Mouse (Mus musculus) stomach, embryonic 15.5 days (tissue): ENCODE data around the gene Gm40460. TPM values are rescaled to one million over a fixed set of nuclear protein-coding genes. Genes with fewer than 3 reads are reported as not detected.
"Not testable (repeated sequence)": the region's sequence is repeated elsewhere in the genome, so short reads cannot be mapped to it uniquely, and the experiment has no call there.

Experiments used
- ATAC-seq: fragments of 200-750 bp; cut with Nextera tagmentation; 2 replicates; pipeline ENCODE4 v1.8.0; 2017; ENCODE audit warnings: low read depth, moderate number of reproducible peaks, moderate TSS enrichment; ENCODE audit not compliant: insufficient read depth, low FRiP score
- H3K27ac ChIP-seq: fragments of 300-500 bp; sonication (generic); 2 replicates; pipeline ENCODE4 v1.5.1; 2015; ENCODE audit warnings: mild to moderate bottlenecking, inconsistent platforms
- H3K27me3 ChIP-seq: fragments of 300-500 bp; sonication (generic); replicated peaks from 2 replicates; pipeline ENCODE4 v1.6.1; 2015; ENCODE audit warnings: inconsistent platforms
- H3K36me3 ChIP-seq: fragments of 300-500 bp; sonication (generic); 2 replicates; pipeline ENCODE4 v1.6.1; 2015; ENCODE audit warnings: inconsistent platforms
- H3K4me1 ChIP-seq: fragments of 300-500 bp; sonication (generic); 2 replicates; pipeline ENCODE4 v1.6.1; 2015; ENCODE audit warnings: inconsistent platforms
- H3K4me2 ChIP-seq: fragments of 300-500 bp; sonication (generic); 2 replicates; pipeline ENCODE4 v1.6.1; 2015; ENCODE audit warnings: mild to moderate bottlenecking, inconsistent platforms
- H3K4me3 ChIP-seq: fragments of 300-500 bp; sonication (generic); replicated peaks from 2 replicates; pipeline ENCODE4 v1.5.1; 2015; ENCODE audit warnings: inconsistent platforms
- H3K9ac ChIP-seq: fragments of 300-500 bp; sonication (generic); 2 replicates; pipeline ENCODE4 v1.6.1; 2015; ENCODE audit warnings: inconsistent platforms
- H3K9me3 ChIP-seq: fragments of 300-500 bp; sonication (generic); 2 replicates; pipeline ENCODE4 v1.6.1; 2016; ENCODE audit warnings: inconsistent platforms
- WGBS: fragments of 180-500 bp; shearing (Covaris S2); methylation state at CpG from one replicate; pipeline ENCODE4 v1.1.7; 2015; 5-methylcytosine and 5-hydroxymethylcytosine counted together
- polyA plus RNA-seq: library from polyadenylated mRNA; unstranded; fragments of >200 nt; fragmentation: Nextera tagmentation; extraction: Ambion mirVana; gene quantifications from 2 replicates; pipeline ENCODE4 v1.2.1, GENCODE M21; 2015

Gene Gm40460
- polyA plus RNA-seq, 1 experiment from 2014 or later: not detected

DNA sequence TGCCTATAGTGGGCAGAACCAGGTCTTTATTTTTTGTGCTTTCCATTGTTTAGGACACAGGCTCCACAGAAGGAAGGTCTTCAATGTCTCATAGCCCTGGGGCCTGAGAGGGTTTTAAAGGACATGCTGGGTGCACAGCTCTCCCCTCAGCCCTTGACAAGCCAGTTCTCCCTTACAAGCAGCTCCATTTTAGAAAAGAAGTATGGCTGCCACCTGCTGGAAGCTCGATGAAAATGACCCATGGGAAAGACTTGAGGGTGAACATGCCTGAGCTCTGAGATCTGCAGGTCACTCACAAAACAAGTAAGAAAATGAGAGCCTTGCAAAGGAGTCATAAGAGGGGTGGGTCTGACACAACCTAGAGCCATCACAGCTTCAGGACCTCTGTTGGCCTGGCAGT lies 8.9 kb upstream of the Gm40460 start:
- 0% methylated on average over 1 of the region's 1 CpGs for WGBS
- Histone ChIP-seq H3K9ac (no peak overlapping the region), H3K4me2 (no peak overlapping the region), H3K9me3 (no peaks in the 10 kb centered on the region), H3K4me1 (no peaks in the 10 kb centered on the region), H3K36me3 (no peaks in the 10 kb centered on the region), H3K27me3 (0 out of 2 replicates have a peak, but pooled peaks cover 6% of the 10 kb centered on the region), H3K4me3 (no peak overlapping the region), H3K27ac (no peak overlapping the region)
- no peak for ATAC-seq

DNA sequence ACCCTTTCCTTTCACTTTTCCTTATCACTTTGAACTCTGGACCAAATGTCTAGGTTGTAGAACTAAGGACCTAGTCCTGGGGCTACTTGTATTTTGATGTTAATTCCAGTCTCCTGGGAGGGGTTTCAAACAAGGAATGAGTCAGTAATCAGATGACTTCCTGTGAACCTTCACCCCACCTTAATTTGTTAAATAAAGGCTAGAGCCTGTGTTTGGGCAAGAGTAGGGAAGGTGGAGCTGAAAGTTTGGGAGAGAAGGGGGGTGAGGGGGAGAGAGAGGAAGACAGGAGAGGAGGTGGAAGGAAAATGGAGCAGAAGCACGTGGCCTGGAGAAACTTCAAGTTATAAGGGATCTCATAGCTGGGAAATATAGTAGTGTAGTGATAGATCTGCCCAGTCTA lies 9.3 kb downstream of the Gm40460 start:
- Histone ChIP-seq H3K4me2 (no peak overlapping the region), H3K36me3 (no peaks in the 10 kb centered on the region), H3K9me3 (no peaks in the 10 kb centered on the region), H3K27me3 (no peaks in the 10 kb centered on the region), H3K4me1 (no peaks in the 10 kb centered on the region), H3K9ac (no peak overlapping the region), H3K27ac (no peak overlapping the region), H3K4me3 (no peak overlapping the region)
- WGBS: 8% methylated on average over 1 of the region's 1 CpGs
- no peak for ATAC-seq

DNA sequence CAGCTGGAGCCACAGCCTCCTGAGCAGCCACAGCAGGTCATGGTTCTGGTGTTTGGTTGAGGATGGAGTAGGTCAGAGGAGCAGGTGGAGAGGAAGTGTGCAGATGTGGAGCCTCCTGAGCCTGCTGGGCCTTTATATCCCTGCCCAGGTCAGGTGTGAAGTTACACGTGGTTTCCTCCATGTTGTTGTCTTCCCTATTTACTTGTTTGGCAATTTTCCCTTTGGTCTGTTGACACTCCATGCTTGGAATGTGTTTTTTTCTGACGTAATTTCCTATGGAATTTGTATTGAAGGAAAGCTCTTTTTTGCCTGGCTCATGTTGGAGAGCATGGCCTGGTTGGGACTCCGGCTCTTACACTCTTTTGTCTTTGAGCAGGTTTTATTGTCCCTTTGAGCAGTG lies 11.0 kb downstream of the Gm40460 start, which contains the start of gene Krtap5-5:
Krtap5-5 (minus strand) TSS at position 101 of the 400 bp plus-strand sequence.
- not testable (repeated sequence) for H3K36me3 ChIP-seq, H3K27ac ChIP-seq, H3K4me1 ChIP-seq, H3K9me3 ChIP-seq, ATAC-seq, H3K27me3 ChIP-seq, H3K9ac ChIP-seq, H3K4me2 ChIP-seq, H3K4me3 ChIP-seq
- WGBS: 57% methylated on average over 3 of the region's 3 CpGs

DNA sequence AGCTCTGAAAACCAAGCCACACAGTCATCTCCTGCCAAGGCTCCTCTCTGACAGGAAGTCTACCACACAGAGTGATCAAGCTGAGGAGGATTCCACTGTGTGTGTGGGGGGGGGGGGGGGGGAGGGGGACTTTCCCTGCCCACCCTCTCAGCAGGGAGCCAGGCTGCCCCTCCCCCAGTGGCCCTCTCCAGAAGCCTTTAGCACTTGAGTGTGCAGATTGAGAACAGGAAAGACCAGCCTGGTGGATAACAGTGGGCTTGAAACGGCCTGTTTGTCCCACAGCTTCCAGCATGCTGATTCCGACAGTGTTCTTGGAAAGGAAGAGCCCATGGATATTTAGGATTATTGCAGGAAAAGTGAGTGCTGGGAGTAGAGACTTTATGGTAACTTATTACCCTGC lies 16.4 kb downstream of the Gm40460 start:
- Histone ChIP-seq H3K4me1 (no peaks in the 10 kb centered on the region), H3K9me3 (no peaks in the 10 kb centered on the region), H3K36me3 (no peaks in the 10 kb centered on the region), H3K4me3 (no peak overlapping the region), H3K4me2 (no peak overlapping the region), H3K9ac (no peak overlapping the region), H3K27ac (no peak overlapping the region), H3K27me3 (no peaks in the 10 kb centered on the region)
- WGBS: 35% methylated on average over 2 of the region's 2 CpGs
- no peak for ATAC-seq

DNA sequence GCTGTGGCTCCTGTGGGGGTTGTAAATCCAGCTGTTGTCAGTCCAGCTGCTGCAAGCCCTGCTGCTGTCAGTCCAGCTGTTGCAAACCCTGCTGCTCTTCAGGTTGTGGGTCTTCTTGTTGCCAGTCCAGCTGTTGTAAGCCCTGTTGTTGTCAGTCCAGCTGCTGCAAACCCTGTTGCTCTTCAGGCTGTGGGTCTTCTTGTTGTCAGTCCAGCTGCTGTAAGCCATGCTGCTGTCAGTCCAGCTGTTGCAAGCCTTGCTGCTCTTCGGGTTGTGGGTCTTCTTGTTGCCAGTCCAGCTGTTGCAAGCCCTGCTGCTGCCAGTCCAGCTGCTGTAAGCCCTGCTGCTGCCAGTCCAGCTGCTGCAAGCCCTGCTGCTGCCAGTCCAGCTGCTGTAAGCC lies 28.7 kb downstream of the Gm40460 start:
- H3K9ac ChIP-seq, H3K27me3 ChIP-seq, H3K36me3 ChIP-seq, H3K4me3 ChIP-seq, H3K4me1 ChIP-seq, H3K9me3 ChIP-seq, H3K4me2 ChIP-seq, H3K27ac ChIP-seq, ATAC-seq: not testable (repeated sequence)
- 55% methylated on average over 1 of the region's 1 CpGs for WGBS

DNA sequence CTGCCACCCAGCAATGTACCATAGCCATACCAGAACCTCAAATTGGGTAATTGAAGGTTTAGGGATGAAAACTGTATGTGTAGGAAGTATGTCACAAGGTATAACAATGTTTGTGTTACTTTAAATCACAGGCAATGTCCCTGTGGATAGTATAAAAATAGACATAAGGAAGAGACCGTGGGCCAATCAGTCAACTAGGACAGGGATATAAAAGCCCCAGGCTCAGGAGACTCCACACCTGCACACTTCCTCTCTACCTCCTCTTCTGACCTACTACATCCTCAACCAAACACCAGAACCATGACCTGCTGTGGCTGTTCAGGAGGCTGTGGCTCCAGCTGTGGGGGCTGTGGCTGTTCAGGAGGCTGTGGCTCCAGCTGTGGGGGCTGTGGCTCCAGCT lies 29.3 kb downstream of the Gm40460 start, which contains the start of gene Gm7579:
Gm7579 (plus strand) TSS at position 301 of the 400 bp plus-strand sequence.
- Histone ChIP-seq H3K36me3 (no peaks in the 10 kb centered on the region), H3K9me3 (no peaks in the 10 kb centered on the region), H3K4me2 (no peak within 1 kb of the TSS), H3K4me3 (no peak within 1 kb of the TSS), H3K9ac (no peak within 1 kb of the TSS), H3K27ac (no peak within 1 kb of the TSS), H3K4me1 (no peaks in the 10 kb centered on the region), H3K27me3 (no peaks in the 10 kb centered on the region)
- no peak for ATAC-seq
- WGBS: 70% methylated on average over 1 of the region's 1 CpGs

DNA sequence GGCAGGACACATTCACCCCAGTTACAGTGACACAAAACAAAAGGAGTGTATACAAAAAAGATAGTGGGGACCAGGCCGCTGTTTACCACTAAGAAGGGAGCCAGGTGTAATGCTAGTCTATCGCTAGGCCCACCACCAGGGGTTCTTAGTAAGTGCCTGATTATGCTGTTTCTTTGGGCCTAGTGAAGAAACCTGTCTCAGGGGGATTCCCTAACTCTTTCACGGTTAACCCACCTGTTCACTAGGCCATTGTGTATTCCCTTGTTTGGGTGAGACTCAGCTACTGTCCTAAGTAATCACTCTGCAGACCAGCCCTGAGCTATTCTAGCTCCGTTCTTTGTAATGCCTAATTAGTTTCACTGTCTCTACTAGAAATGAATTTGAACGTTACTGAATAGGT lies 34.0 kb downstream of the Gm40460 start:
- H3K4me1 ChIP-seq, H3K9me3 ChIP-seq: not testable (repeated sequence)
- 80% methylated on average over 5 of the region's 5 CpGs for WGBS

DNA sequence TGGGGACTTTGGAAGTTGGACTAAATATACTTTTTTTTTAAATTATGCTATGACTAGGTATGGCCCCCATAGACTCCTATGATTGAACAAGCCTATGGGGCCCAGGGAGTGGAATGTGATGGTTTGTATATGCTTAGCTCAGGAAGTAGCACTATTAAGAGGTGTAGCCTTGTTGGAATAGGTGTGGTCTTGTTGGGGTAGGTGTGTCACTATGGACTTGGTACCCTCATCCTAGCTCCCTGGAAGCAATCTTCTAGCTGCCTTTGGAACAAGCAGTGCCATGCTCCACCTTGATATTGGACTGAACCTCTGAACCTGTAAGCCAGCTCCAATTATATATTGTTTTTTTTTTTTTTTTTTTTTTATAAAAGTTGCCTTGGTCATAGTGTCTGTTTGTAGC lies 35.4 kb downstream of the Gm40460 start:
- no peaks in the 10 kb centered on the region for H3K27me3 ChIP-seq
- H3K27ac ChIP-seq: no peak overlapping the region
- no peaks in the 10 kb centered on the region for H3K9me3 ChIP-seq
- H3K4me3 ChIP-seq: no peak overlapping the region
- no peaks in the 10 kb centered on the region for H3K36me3 ChIP-seq
- no peak overlapping the region for H3K4me2 ChIP-seq
- ATAC-seq: no peak
- H3K9ac ChIP-seq: no peak overlapping the region
- no peaks in the 10 kb centered on the region for H3K4me1 ChIP-seq

More for the DNA sequence above, 34.0 kb downstream of the Gm40460 start:
- not testable (repeated sequence) for H3K4me2 ChIP-seq, ATAC-seq, H3K36me3 ChIP-seq, H3K27me3 ChIP-seq, H3K9ac ChIP-seq, H3K4me3 ChIP-seq, H3K27ac ChIP-seq

DNA sequence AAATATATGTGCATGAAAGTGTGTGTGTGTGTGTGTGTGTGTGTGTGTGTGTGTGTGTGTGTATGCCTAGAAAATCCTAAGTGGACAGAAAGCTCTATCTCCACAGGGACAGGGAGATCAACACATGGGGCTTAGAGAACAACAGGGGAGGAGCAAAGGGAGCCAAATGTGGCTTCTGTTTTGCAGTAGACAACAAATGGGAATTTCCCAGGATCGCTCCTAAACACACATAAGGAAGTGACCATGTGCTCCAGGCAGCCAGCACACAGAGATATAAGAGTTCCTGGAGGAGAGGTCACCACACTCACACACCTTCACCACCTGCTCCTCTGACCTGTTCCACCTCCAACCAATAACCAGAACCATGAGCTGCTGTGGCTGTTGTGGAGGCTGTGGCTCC lies 39.8 kb downstream of the Gm40460 start, which contains the start of gene Krtap5-3:
Krtap5-3 (plus strand) TSS at position 301 of the 400 bp plus-strand sequence.
- Histone ChIP-seq H3K4me3 (no peak within 1 kb of the TSS), H3K9me3 (no peaks in the 10 kb centered on the region), H3K4me2 (no peak within 1 kb of the TSS), H3K36me3 (no peaks in the 10 kb centered on the region), H3K27ac (no peak within 1 kb of the TSS), H3K4me1 (no peaks in the 10 kb centered on the region), H3K9ac (no peak within 1 kb of the TSS), H3K27me3 (no peaks in the 10 kb centered on the region)
- no peak for ATAC-seq
- 42% methylated on average over 1 of the region's 1 CpGs for WGBS

DNA sequence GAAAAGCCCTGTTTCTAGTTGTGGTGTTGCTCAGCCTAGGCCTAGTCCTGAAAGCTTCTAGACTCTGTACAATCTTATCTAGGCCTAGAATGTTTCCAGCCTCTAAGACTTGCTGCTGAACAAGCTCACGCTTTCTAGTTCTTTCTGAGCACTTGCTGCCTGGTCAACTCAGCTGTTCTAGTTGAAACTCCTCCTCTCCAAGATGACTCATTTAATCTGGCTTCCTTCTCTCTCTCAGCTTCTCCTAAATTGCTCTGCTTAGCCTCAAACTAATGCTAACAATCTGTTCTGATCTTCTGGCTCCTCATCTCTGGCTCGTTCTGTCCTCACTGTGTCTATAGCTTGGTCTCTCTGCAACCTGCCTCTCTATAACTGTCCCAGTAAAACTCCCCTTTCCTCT lies 42.1 kb downstream of the Gm40460 start:
- WGBS: 68% methylated on average over 2 of the region's 2 CpGs
- ATAC-seq: no peak
- no peaks in the 10 kb centered on the region for H3K36me3 ChIP-seq
- no peaks in the 10 kb centered on the region for H3K27me3 ChIP-seq
- H3K27ac ChIP-seq: no peak overlapping the region
- H3K4me1 ChIP-seq: no peaks in the 10 kb centered on the region
- no peak overlapping the region for H3K4me2 ChIP-seq
- H3K4me3 ChIP-seq: no peak overlapping the region
- no peak overlapping the region for H3K9ac ChIP-seq
- H3K9me3 ChIP-seq: no peaks in the 10 kb centered on the region

Other genes with a start within 250 kb of the Gm40460 start
- gene Mob2, start 180.0 kb downstream of the Gm40460 start, polyA plus RNA-seq: 65.2 and 67.8 TPM in 2 replicates
- gene Dusp8, start 145.2 kb downstream of the Gm40460 start, polyA plus RNA-seq: 5.9 and 7.4 TPM in 2 replicates
- not detected in 2 replicates for gene Gm45618, start 120.3 kb downstream of the Gm40460 start, polyA plus RNA-seq
- not detected in 2 replicates for gene Gm39115, start 105.0 kb downstream of the Gm40460 start, polyA plus RNA-seq
- gene Gm45337, start 96.5 kb downstream of the Gm40460 start, polyA plus RNA-seq: not detected in 2 replicates
- gene Gm29735, start 84.0 kb downstream of the Gm40460 start, polyA plus RNA-seq: not detected in 2 replicates
- not detected in 2 replicates for gene Gm4553, start 75.3 kb downstream of the Gm40460 start, polyA plus RNA-seq
- not detected in 2 replicates for gene Krtap5-2, start 65.1 kb downstream of the Gm40460 start, polyA plus RNA-seq
- gene Gm10153, start 50.7 kb downstream of the Gm40460 start, polyA plus RNA-seq: not detected in 2 replicates
- gene Krtap5-3, start 39.7 kb downstream of the Gm40460 start, polyA plus RNA-seq: not detected in 2 replicates
- gene Gm7579, start 29.2 kb downstream of the Gm40460 start, polyA plus RNA-seq: not detected in 2 replicates
- gene Krtap5-5, start 11.1 kb downstream of the Gm40460 start, polyA plus RNA-seq: not detected in 2 replicates
- gene Gm2431, start 17.3 kb upstream of the Gm40460 start, polyA plus RNA-seq: not detected in 2 replicates
- gene Gm4559, start 33.3 kb upstream of the Gm40460 start, polyA plus RNA-seq: not detected in 2 replicates
- not detected in 2 replicates for gene Krtap5-1, start 56.0 kb upstream of the Gm40460 start, polyA plus RNA-seq
- gene Krtap5-4, start 62.5 kb upstream of the Gm40460 start, polyA plus RNA-seq: not detected in 2 replicates
- 1.7 and 2.8 TPM in 2 replicates for gene Ifitm10, start 132.7 kb upstream of the Gm40460 start, polyA plus RNA-seq
- gene Gm49369, start 141.6 kb upstream of the Gm40460 start, polyA plus RNA-seq: 0.58 TPM in 1 of 2 replicates, not detected in the other
- gene Ctsd, start 147.0 kb upstream of the Gm40460 start, polyA plus RNA-seq: 308 and 323 TPM in 2 replicates
- 13.2 and 19.6 TPM in 2 replicates for gene Syt8, start 193.8 kb upstream of the Gm40460 start, polyA plus RNA-seq
- 10.4 and 13.3 TPM in 2 replicates for gene Tnni2, start 200.7 kb upstream of the Gm40460 start, polyA plus RNA-seq
- gene Lsp1, start 219.7 kb upstream of the Gm40460 start, polyA plus RNA-seq: 196 and 211 TPM in 2 replicates